Mouse (Mus musculus) heart, postnatal 10 days (tissue): ENCODE data around the gene Tomm5. TPM values are rescaled to one million over a fixed set of nuclear protein-coding genes. Genes with fewer than 3 reads are reported as not detected.
"Not testable (repeated sequence)": the region's sequence is repeated elsewhere in the genome, so short reads cannot be mapped to it uniquely, and the experiment has no call there.

Experiments
- DNase-seq, 2 experiments: peaks; one replicate each; pipeline ENCODE4 v3.0.0; 2021
- intact Hi-C: fragments of 180-260 bp; cut with DNase I; formaldehyde crosslinking; loops from one replicate; pipeline ENCODE4 v1.15.1; 2025
- total RNA-seq, 2 experiments: library from RNA; stranded (reverse); gene quantifications; 2 replicates each; pipeline ENCODE4 v1.2.3; 2021

Tomm5 gene
- 100 to 1,000 TPM; 156 to 172 TPM for total RNA-seq

DNA sequence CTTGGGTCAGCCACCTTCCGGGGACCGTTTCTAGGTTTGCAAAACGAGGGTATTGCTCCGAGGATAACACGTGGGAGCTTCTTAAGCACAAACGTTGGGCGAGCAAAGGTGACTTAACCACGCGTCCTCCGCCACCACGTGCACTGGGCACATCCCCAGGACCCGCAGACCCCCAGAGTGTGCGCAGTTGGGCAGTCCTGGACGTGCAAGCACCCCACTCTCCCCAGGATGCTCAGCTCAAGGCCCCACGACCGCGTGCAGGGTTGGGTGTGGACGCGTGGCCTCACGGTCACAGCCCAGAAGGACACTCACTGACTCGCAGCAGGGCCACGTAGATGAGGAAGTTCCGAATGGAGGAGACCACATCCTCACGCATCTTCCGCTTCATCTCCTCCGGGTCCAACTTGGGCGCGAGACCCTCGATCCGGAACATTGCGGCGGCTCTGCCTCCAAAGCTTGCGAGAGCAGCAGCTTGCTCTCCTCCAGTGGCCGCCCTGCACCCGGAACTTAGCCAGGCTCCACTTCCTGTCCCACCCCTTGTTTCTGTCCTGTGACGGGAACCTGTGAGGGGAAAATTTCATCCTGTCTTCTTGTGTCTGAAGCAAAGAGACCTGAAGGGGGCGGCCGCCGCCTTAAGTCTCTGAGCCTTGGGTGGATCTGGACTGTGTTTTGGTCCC, at the start of gene Tomm5:
Gene Tomm5, minus strand, starts transcription at position 514 of the 677 bp plus-strand sequence.
- intact Hi-C loops = loop anchor here (1.0 to 5.0 kb wide), 2 partner anchors 90 to 173 kb away; partner anchors contain the start of gene Polr1e
- DNase-seq = peak; percentile 94 to 95

DNA sequence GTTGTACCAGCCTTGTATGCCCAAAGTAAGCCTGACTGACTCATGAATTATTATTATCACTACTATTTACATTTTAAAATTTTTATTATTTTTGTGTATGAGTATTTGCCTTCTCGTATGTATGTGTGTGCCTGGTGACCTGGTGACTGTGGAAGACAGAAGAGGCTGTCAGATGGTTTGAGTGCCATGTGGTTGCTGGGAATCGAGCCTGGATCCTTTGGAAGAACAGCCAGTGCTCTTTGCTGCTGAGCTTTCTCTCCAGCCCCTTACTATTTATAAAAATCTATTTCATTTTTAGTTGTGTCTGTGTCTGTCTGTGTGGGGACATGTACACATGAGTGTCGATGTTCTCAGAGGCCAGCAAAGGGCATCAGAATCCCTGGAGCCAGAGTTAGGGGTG, 48.5 kb upstream of the Tomm5 start:
- no peak for DNase-seq
- intact Hi-C loops = no loop called here

- no peak for DNase-seq
- intact Hi-C loops = no loop called here
Measured at GRCm38 (mm10) chr4:45143005-45143404, 35.1 kb upstream of the Tomm5 start.

- intact Hi-C loops = no loop called here
- DNase-seq = no peak
Measured at GRCm38 (mm10) chr4:45142411-45142810, 34.5 kb upstream of the Tomm5 start.

DNA sequence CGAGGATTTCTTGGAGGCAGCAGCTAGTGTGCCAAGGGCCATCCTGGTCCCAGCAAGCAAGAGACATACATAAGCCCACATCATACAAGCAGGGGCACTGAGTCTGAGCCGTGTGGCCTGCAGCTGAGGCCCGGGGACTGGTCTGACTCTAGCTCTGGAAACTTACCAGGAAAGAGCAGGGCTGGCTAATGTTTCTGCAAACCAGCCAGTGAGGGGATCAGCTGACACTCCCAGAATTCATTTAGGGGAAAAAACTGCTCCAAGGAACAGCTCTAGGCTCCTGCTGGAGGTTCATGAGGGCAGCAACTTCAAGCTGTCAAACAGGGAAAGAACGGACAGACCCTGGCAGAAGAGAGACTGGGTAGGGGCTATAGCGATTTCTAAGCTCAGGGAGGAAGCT, 33.9 kb upstream of the Tomm5 start:
- peak in 1 of 2 experiments; percentile 18 for DNase-seq
- intact Hi-C loops = no loop called here

GRCm38 (mm10) chr4:45137636-45138035, 29.7 kb upstream of the Tomm5 start:
- intact Hi-C loops = no loop called here
- DNase-seq = no peak

- DNase-seq = no peak
- intact Hi-C loops = no loop called here
Measured at GRCm38 (mm10) chr4:45134471-45134870, 26.6 kb upstream of the Tomm5 start.

DNA sequence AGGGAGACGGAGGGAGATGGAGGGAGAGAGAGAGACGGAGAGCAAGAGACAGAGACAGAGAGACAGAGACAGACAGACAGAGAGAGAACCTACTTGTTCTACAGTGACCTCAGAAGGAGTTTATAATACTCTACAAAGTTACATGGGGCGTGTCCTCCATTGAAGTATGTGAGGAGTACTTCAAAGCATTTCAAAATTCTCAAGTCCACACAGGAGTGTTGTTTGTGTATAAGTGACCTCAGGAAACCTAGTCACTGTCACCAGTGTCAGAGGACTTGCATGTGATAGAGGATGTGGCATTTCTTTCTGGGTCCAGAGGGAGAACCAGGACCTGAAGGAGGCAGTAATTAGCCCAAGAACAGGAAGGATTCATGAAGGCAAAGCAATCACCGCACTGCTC, 23.1 kb upstream of the Tomm5 start:
- no peak for DNase-seq
- intact Hi-C loops = no loop called here

DNA sequence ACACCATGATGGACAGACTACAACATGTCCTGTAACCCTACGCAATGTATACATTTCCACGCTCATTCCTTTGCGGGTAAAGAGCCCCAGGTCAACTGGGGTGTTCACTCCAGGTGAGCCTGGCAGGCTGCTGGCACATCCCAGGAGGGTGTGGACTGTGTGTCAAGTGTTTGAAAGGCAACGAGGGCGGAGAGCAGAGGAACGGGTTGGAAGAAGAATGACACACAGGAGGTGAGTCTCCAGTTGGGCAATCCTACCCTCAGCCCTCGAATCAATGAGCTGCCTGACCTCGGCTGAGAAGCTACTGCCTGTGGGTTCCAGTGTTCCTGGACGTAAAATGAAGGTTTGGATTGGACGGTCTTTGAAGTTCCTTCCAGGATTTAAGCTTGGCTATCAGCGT, 13.4 kb upstream of the Tomm5 start:
- intact Hi-C loops = no loop called here
- no peak for DNase-seq

- peak in 1 of 2 experiments; percentile 3 for DNase-seq
- intact Hi-C loops = loop anchor here (1.0 to 5.0 kb wide), 2 partner anchors 91 to 172 kb away; partner anchors contain the start of gene Polr1e
Measured at GRCm38 (mm10) chr4:45108456-45109110, 669 bp upstream of the Tomm5 start.

GRCm38 (mm10) chr4:45107066-45107465, 848 bp downstream of the Tomm5 start:
- intact Hi-C loops = loop anchor here (5.0 kb wide), 1 partner anchor 90 kb away; the partner anchor contains the start of gene Polr1e

DNA sequence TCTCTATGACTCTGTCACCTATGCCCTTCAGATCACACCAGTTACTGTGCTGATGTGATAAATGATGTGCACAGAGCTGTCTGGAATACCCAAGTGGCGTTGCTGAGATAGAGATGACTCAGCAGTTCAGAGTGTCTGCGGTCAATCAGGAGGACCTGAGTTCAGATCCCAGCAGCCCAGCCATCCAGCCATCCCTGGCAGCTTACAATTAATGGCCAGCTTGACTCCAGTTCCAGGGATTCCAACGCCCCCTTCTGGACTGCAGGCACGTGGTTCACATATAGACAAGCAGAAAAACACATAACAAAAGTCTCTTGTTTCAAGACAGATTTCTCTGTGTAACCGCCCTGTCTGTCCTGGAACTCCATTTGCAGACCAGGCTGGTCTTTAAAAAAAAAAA, 1.5 kb downstream of the Tomm5 start:
- intact Hi-C loops = loop anchor here (5.0 kb wide), 1 partner anchor 89 kb away; the partner anchor contains the start of gene Polr1e
- peak in 1 of 2 experiments; percentile 4 for DNase-seq

More at GRCm38 (mm10) chr4:45107066-45107465, 848 bp downstream of the Tomm5 start:
- peak; percentile 6 to 9 for DNase-seq

DNA sequence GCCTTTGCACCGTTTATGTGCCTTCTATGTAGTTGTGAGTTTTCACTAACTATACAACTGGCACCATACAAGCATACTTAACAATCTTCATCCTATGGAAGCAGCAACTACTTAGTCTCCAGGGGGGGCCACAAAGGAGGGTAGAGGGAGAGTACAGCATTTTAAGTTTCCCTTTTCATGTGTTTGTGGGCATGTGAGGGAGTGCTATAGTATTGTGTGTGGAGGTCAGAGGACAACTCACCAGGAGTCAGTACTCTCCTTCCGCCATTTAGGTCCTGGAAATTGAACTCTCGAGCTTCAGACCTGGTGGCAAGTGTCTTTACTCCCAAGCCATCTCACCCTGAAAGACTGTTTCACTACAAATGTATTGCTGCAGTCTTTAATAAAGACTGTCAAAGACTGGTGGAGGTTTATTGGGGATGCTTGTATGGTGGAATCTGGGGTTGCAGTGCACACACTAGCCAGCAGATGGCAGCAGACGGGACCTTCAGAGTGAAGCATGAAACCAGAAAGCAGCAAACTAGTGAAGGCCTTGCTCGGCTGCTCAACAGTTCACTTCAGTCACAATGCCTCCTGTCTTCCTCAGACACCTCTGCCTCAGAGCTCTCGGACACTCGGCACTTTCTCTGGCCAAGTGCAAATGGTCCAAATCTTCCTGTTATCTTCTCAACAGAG, 10.6 kb downstream of the Tomm5 start:
- intact Hi-C loops = loop anchor here (2.0 to 5.0 kb wide), 2 partner anchors 125 to 183 kb away; no protein-coding TSS in a partner anchor

GRCm38 (mm10) chr4:45084895-45085290, 23.0 kb downstream of the Tomm5 start:
- DNase-seq = no peak
- intact Hi-C loops = loop anchor here (1.0 kb wide), 1 partner anchor 73 kb away; the partner anchor contains the start of gene Zbtb5

More for the DNA sequence above, 10.6 kb downstream of the Tomm5 start:
- DNase-seq = peak; percentile 63 to 81

DNA sequence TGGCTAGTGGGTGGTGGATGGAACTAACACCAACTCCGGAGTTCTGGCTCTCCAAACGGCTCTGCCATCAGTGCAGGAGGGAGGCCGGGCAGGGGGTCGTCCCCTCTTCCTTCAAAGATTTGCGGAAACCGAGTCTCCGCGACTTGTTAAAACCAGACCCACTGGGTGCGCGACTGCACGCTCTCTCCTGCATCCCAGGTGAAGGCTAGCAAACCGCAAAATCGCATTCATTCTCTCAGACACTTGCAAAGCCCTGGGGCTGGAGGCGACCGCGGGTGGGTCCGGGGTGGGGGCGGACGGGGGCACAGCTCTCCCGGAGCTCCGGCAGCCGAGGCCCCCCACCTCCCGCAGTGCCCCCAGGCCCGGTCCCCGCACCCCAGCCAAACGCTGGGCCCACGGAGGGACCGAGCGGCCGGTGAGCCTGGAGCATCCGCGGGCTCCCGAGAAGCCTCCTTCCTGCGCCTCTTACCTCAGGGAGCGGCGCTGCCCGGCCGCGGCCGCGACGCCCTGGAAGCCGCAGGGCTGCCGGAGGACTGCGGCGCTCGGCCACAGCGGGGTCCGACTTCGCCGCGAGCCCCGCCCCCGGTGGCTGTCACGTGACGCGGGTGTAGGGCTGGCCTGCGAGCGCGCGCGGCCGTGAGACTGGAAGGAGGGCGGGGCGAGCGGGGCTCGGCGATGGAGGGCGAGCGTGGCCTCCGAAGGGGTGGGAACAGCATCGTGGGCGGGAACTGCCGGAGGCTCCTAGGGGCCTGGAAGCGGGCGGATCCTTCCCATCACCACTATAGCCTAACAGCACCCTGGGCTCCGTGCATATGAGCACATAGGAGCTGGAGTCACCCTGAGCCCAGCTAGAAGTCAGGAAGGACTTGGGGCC, 23.7 kb downstream of the Tomm5 start, which contains the start of gene Fbxo10:
Gene Fbxo10, minus strand, starts transcription at position 584 of the 874 bp plus-strand sequence.
- intact Hi-C loops = no loop called here
- peak; percentile 95 for DNase-seq

GRCm38 (mm10) chr4:45083487-45083886, 24.4 kb downstream of the Tomm5 start:
- intact Hi-C loops = no loop called here
- peak; percentile 7 to 17 for DNase-seq

DNA sequence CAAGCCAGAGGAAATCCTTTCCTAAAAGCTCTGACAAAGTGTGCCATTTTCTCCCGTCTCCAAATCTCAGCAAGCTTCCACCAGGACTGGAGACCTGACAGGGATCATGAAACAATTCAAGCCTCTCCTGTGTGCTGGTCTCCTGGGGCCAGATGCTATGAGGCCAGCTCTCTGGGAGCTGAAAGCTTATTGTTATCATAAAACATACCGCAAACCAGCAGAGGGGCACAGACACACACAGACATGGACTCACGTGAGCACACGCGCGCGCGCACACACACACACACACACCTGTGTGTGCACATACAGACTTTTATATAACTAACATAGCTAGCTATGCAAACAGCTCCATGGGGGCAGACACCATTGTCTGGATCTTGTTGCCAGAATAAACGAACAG, 25.0 kb downstream of the Tomm5 start:
- DNase-seq = peak in 1 of 2 experiments; percentile 5

DNA sequence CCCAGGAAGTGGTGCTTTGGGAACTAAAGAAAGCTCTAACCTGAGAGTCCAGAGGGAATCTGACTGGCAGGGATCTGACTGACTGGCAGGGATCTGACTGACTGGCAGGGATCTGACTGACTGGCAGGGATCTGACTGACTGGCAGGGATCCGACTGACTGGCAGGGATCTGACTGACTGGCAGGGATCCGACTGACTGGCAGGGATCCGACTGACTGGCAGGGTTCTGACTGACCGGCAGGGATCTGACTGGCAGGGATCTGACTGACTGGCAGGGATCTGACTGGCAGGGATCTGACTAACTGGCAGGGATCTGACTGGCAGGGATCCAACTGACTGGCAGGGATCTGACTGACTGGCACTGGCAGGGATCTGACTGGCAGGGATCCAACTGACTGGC, 26.9 kb downstream of the Tomm5 start:
- intact Hi-C loops = not testable (repeated sequence)

More for the DNA sequence above, 25.0 kb downstream of the Tomm5 start:
- intact Hi-C loops = no loop called here

DNA sequence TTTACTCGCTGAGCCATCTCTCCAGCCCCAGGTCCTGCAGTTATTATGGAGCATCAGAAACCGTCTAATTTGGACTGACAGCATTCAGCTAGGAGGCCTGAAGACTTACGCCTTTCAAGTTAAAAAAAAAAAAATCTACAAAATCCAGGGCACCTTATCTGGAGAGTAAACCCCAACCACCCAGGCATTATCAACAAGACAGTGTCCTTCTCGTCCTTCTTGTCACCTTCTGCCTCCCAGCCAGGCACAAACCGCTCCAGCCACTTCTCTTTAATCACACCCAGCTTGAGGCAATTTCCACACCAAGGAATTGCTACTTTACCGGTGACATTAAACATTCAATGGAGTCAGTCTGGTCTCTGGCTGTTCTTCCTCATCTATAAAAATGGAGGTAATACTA, 34.4 kb downstream of the Tomm5 start:
- intact Hi-C loops = no loop called here
- no peak for DNase-seq

More for the DNA sequence above, 26.9 kb downstream of the Tomm5 start:
- not testable (repeated sequence) for DNase-seq
